In the genomic region with DNA sequence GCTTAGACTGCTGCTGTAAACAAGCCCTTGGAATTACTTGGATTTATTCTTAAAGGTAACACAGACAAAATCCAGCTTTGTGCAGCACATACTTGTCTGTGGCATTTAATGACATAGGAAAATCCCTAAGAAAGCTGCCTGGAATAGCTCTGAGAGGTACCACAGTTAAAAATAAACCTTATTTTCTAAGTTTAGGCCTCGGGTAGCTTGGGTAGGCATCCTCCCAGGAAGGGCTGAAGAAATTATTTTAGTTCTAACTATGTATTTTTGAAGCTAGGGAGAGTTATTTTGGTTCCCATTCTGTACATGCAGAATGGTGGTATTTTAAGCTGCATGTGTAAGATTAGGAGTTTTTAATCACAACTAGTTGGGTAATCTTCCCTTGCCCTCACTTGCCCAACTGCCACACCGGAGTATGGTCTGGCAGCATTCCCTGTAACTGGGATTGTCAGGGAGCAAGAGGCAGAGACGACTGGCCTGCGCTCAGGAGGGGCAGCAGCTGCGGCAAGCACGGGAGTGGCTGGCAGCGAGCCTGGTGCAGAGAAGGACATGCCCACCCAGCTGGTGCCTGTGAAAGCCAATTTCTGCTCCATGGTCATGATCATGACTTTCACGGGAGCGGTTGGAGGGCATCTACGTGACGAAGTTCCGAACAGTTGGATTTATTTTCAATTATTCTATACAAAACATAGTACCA, we compare ENCODE assay signal across 8 mouse cellular contexts.
DNase-seq lines count a peak whose midpoint lies in the region; ATAC-seq and TF ChIP-seq lines count a peak whose summit lies in the region.

No protein-coding gene starts in this region.

- DNase-seq in midbrain, embryonic 14.5 days = peak; percentile 59
- no peak for DNase-seq in midbrain, embryonic 11.5 days (ENCODE audit: low spot score, missing footprints)
- DNase-seq in hindbrain, embryonic 14.5 days (ENCODE audit: low spot score) = peak; percentile 54
- DNase-seq in thymus, adult 2 months = no peak
- no peak for DNase-seq in adrenal gland, postnatal 10 days
- no peak for DNase-seq in kidney, adult 2 months

- no peak overlapping the region for H3K27ac ChIP-seq in midbrain, embryonic 14.5 days (replicated peaks; ENCODE audit: low read depth, low read length)
- no peak overlapping the region for H3K27ac ChIP-seq in midbrain, embryonic 11.5 days (ENCODE audit: low read depth, low read length)
- H3K27ac ChIP-seq in cortical plate, adult 2 months (ENCODE audit: insufficient read depth, low read length) = 0 out of 2 replicates have a peak overlapping the region, but pooled peaks have one; percentile 21
- H3K27ac ChIP-seq in hindbrain, embryonic 14.5 days = no peak overlapping the region
- H3K27ac ChIP-seq in olfactory bulb, adult 2 months (ENCODE audit: insufficient read depth, low read depth, low read length) = peak overlapping the region; percentile 76
- no peak overlapping the region for H3K27ac ChIP-seq in thymus, adult 2 months (ENCODE audit: control insufficient read depth, insufficient read depth, low read length)
- no peak overlapping the region for H3K27ac ChIP-seq in kidney, adult 2 months (ENCODE audit: insufficient read depth, low read depth, low read length)

- no peaks in the 10 kb centered on the region for H3K36me3 ChIP-seq in midbrain, embryonic 14.5 days (ENCODE audit: control insufficient read depth, insufficient read depth, low read length)
- H3K36me3 ChIP-seq in midbrain, embryonic 11.5 days (ENCODE audit: control insufficient read depth, insufficient read depth, low read length) = no peaks in the 10 kb centered on the region
- H3K36me3 ChIP-seq in hindbrain, embryonic 14.5 days (replicated peaks; ENCODE audit: control insufficient read depth, insufficient read depth) = no peaks in the 10 kb centered on the region
- H3K36me3 ChIP-seq in thymus, adult 2 months (ENCODE audit: control insufficient read depth, insufficient read depth, low read length) = no peaks in the 10 kb centered on the region
- H3K36me3 ChIP-seq in kidney, adult 2 months (ENCODE audit: control insufficient read depth, insufficient read depth, low read length) = no peaks in the 10 kb centered on the region

- H3K4me1 ChIP-seq in midbrain, embryonic 14.5 days (ENCODE audit: control insufficient read depth, insufficient read depth, low read length) = no peaks in the 10 kb centered on the region
- H3K4me1 ChIP-seq in midbrain, embryonic 11.5 days (ENCODE audit: control insufficient read depth, insufficient read depth, low read length) = no peaks in the 10 kb centered on the region
- peaks cover 4% of the 10 kb centered on the region for H3K4me1 ChIP-seq in cortical plate, adult 2 months (ENCODE audit: control insufficient read depth, insufficient read depth, low read length)
- no peaks in the 10 kb centered on the region for H3K4me1 ChIP-seq in hindbrain, embryonic 14.5 days (replicated peaks; ENCODE audit: control insufficient read depth, insufficient read depth, low read length)
- peaks cover 8% of the 10 kb centered on the region for H3K4me1 ChIP-seq in olfactory bulb, adult 2 months (ENCODE audit: control insufficient read depth, insufficient read depth, low read length)
- no peaks in the 10 kb centered on the region for H3K4me1 ChIP-seq in thymus, adult 2 months (replicated peaks; ENCODE audit: control insufficient read depth, insufficient read depth, low read length)
- no peaks in the 10 kb centered on the region for H3K4me1 ChIP-seq in kidney, adult 2 months (ENCODE audit: control insufficient read depth, insufficient read depth, low read length)

- TF ChIP-seq POLR2A in cortical plate, adult 2 months (IDR thresholded peaks at IDR 0.05; ENCODE audit: extremely low read depth, insufficient read depth, low read length) = no peak
- no peak for TF ChIP-seq POLR2A in olfactory bulb, adult 2 months (IDR thresholded peaks at IDR 0.05; ENCODE audit: insufficient read depth, low read depth, low read length)
- no peak for TF ChIP-seq POLR2A in thymus, adult 2 months (IDR thresholded peaks at IDR 0.05; ENCODE audit: control insufficient read depth, extremely low read depth, insufficient read depth, low read length, poor library complexity)
- no peak for TF ChIP-seq POLR2A in kidney, adult 2 months (IDR thresholded peaks at IDR 0.05; ENCODE audit: low read depth, low read length)

- H3K4me3 ChIP-seq in midbrain, embryonic 14.5 days (replicated peaks; ENCODE audit: low read depth, low read length) = no peak overlapping the region
- no peak overlapping the region for H3K4me3 ChIP-seq in midbrain, embryonic 11.5 days (ENCODE audit: low read depth, low read length)
- no peak overlapping the region for H3K4me3 ChIP-seq in cortical plate, adult 2 months (ENCODE audit: insufficient read depth, low read length)
- no peak overlapping the region for H3K4me3 ChIP-seq in hindbrain, embryonic 14.5 days (replicated peaks; ENCODE audit: low read length)
- no peak overlapping the region for H3K4me3 ChIP-seq in olfactory bulb, adult 2 months (ENCODE audit: insufficient read depth, low read depth, low read length)
- H3K4me3 ChIP-seq in thymus, adult 2 months (ENCODE audit: control insufficient read depth, insufficient read depth, low read length) = no peak overlapping the region
- H3K4me3 ChIP-seq in kidney, adult 2 months (ENCODE audit: insufficient read depth, low read depth, low read length) = no peak overlapping the region

- H3K4me2 ChIP-seq in midbrain, embryonic 14.5 days (ENCODE audit: low read length) = no peak overlapping the region
- no peak overlapping the region for H3K4me2 ChIP-seq in midbrain, embryonic 11.5 days
- no peak overlapping the region for H3K4me2 ChIP-seq in hindbrain, embryonic 14.5 days (replicated peaks)

- TF ChIP-seq CTCF in cortical plate, adult 2 months (IDR thresholded peaks at IDR 0.05; ENCODE audit: extremely low read depth, insufficient read depth, low read length) = no peak
- TF ChIP-seq CTCF in olfactory bulb, adult 2 months (IDR thresholded peaks at IDR 0.05; ENCODE audit: insufficient read depth, low read depth, low read length) = no peak
- no peak for TF ChIP-seq CTCF in thymus, adult 2 months (IDR thresholded peaks at IDR 0.05; ENCODE audit: borderline replicate concordance, control insufficient read depth, extremely low read depth, insufficient read depth, low read length, poor library complexity)
- no peak for TF ChIP-seq CTCF in kidney, adult 2 months (conservative IDR thresholded peaks at IDR 0.05; ENCODE audit: insufficient read depth, insufficient read length, low read depth, low read length)

- no peaks in the 10 kb centered on the region for H3K27me3 ChIP-seq in midbrain, embryonic 14.5 days (ENCODE audit: control insufficient read depth, insufficient read depth, low read length)
- H3K27me3 ChIP-seq in midbrain, embryonic 11.5 days (ENCODE audit: control insufficient read depth, insufficient read depth, low read length) = no peaks in the 10 kb centered on the region
- H3K27me3 ChIP-seq in hindbrain, embryonic 14.5 days (ENCODE audit: control insufficient read depth, insufficient read depth, low read length) = no peaks in the 10 kb centered on the region
- no peaks in the 10 kb centered on the region for H3K27me3 ChIP-seq in thymus, adult 2 months (ENCODE audit: control insufficient read depth, insufficient read depth, low read length)
- no peaks in the 10 kb centered on the region for H3K27me3 ChIP-seq in kidney, adult 2 months (replicated peaks; ENCODE audit: control insufficient read depth, insufficient read depth, low read length)

- H3K9me3 ChIP-seq in midbrain, embryonic 14.5 days (ENCODE audit: control insufficient read depth, low read length) = peaks cover 4% of the 10 kb centered on the region; the same call in 1 of the 2 replicates
- H3K9me3 ChIP-seq in midbrain, embryonic 11.5 days (ENCODE audit: control insufficient read depth, low read length) = no peaks in the 10 kb centered on the region
- peaks cover 6% of the 10 kb centered on the region; the same call in 1 of the 2 replicates for H3K9me3 ChIP-seq in hindbrain, embryonic 14.5 days (ENCODE audit: control insufficient read depth, low read length)

- no peak overlapping the region for H3K9ac ChIP-seq in midbrain, embryonic 14.5 days (replicated peaks; ENCODE audit: low read length)
- no peak overlapping the region for H3K9ac ChIP-seq in midbrain, embryonic 11.5 days (ENCODE audit: low read length)
- H3K9ac ChIP-seq in hindbrain, embryonic 14.5 days = no peak overlapping the region

- peak; percentile 62; the same call in 1 of the 2 replicates for ATAC-seq in midbrain, embryonic 14.5 days (ENCODE audit: low FRiP score, low TSS enrichment)
- ATAC-seq in midbrain, embryonic 11.5 days (ENCODE audit: low FRiP score) = no peak
- ATAC-seq in hindbrain, embryonic 14.5 days (ENCODE audit: low FRiP score) = peak; percentile 76

- 78% methylated on average over 12 of the region's 12 CpGs for WGBS in midbrain, embryonic 14.5 days
- WGBS in midbrain, embryonic 11.5 days = 92% methylated on average over 12 of the region's 12 CpGs
- 63% methylated on average over 12 of the region's 12 CpGs for WGBS in hindbrain, embryonic 14.5 days
- 25% methylated on average over 12 of the region's 12 CpGs for WGBS in olfactory bulb, adult 2 months
- WGBS in thymus, adult 2 months = 92% methylated on average over 12 of the region's 12 CpGs
- WGBS in kidney, adult 2 months = 78% methylated on average over 12 of the region's 12 CpGs

Comparison
In these comparisons a context has a peak if more than half of its experiments do, and no peak if none do; other contexts are left out.
1. DNase-seq: peak in midbrain, embryonic 14.5 days (single experiment) and hindbrain, embryonic 14.5 days (single experiment); none in midbrain, embryonic 11.5 days (single experiment), thymus, adult 2 months (single experiment), adrenal gland, postnatal 10 days (single experiment) and kidney, adult 2 months (single experiment).
2. H3K27ac ChIP-seq: peak in cortical plate, adult 2 months (single experiment) and olfactory bulb, adult 2 months (single experiment); none in midbrain, embryonic 14.5 days (single experiment), midbrain, embryonic 11.5 days (single experiment), hindbrain, embryonic 14.5 days (single experiment), thymus, adult 2 months (single experiment) and kidney, adult 2 months (single experiment).